Mouse (Mus musculus): ENCODE data around the gene Erc2.

The Erc2 gene

DNA sequence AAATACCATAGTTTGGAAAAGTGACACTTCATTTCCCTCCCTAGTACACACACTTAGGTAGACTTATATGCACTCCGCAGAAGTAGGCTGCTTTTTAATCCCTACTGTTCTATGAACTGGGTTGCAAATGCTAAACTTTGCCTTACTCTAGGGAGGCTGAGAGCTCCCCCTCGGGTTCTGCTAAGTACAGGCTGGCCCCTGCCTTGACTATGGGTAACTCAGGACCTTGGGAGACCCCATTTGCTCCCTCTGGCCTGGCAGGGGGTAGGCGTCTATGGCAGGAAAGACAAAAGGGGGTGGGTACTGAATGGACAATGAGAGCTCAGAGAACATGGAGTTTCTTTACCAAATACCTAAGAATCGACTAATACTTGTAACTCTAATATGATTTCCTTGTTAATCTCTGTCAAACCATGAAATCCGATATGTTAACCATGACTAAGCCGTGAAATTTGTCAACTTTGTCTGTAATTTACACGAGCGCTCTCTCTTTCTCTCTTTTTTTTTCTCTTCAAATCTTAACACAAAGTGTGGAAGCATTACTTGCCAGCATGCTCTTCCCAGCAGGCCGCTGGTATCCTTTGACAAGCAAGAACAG is 754.1 kb downstream of the Erc2 start:
- no peak for DNase-seq (ENCODE audit: low spot score)

GRCm38 (mm10) chr14:28377519-28377918 is 755.3 kb downstream of the Erc2 start:
- DNase-seq (ENCODE audit: low spot score): no peak

GRCm38 (mm10) chr14:28380129-28380528 is 757.9 kb downstream of the Erc2 start:
- no peak for DNase-seq (ENCODE audit: low spot score)

DNA sequence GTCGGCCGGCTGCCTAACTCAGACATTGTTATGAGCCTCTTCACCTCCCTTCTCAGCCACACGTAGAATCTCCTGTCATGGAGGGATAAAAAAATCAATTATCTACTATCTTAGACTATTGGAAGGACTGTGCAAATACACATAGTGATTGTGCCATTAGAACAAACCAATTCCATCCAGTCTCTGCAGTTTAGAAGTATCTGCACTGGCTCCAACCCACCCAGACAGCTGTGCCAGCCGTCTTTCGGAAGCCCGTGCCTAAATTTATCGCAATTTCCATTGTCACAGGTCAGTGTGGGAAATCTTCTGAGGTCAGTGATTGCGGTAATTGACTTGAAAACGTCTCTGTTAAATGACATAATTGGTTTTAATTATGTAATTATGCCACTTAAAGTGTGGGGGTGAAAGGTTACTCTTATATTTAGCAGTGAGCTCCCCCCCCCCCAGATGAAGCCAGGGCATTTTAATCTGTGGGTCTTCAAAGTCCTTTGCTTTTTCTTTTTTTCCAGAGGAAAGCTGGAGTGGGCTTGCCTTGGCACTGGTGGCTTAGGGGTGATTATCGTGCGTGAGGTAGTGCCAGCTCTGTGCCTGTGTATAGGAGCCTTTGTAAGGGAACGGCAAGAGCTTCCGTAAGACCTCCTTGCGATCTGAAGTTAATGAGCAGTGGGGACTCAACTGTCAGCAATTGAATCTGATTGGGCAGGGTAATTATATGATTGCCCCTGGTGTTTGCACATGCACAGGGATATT is 759.7 kb downstream of the Erc2 start:
- DNase-seq (ENCODE audit: low spot score): no peak

DNA sequence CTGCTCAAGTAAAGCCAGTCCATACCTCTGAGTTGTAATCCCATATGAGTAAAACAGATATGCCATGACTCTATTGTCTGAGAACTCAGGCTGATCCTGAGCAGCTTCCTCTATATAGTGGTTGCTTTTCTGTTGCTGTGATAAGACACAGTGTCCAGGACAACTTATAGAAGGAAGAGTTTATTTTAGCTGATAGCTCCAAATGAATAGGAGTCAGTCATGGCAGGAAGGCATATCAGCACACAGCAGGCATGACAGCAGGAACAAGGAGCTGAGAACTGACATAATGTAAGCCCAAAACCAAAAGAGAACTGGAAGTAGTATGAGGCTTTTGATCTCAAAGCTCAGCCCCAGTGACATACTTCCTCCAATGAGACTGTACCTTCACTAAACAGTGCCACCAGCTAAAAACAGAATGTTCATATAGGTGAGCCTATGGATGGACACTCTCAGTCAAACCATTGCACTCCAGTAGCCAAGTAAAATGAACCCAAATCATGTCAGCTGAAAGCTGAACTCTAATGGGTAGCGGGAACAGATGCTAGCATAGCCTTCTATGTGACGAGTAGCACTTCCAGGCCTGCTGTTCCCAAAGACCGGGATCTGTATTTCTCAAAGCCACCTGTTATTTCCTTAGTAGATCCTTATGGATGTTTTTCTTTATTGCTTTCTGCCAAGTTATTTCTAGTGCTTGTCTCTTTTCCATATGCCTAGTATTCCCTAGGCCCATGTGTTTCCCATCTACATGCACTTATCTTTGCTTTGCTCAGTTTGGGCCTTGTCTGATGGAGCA is 764.8 kb downstream of the Erc2 start:
- no peak for DNase-seq (ENCODE audit: low spot score)

DNA sequence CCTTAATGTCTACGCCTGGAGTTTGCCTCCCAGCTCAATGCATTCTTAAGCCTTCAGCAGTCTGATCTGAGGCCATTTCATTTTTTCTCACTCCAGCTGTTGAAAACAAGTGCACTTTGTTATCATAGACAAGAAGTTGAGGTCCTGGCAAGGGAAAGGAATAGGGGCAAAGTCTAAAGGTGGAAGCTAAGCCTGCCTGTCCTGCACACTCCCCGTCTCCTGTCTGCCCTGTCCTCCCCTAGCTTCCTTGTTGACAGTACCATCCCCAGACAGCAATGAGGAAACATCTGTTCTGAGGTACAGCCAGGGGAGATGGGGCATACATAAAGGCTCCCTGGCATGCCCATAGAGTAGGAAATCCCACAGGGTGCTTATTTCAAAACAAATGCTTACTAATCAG is 776.7 kb downstream of the Erc2 start:
- DNase-seq (ENCODE audit: low spot score): no peak

DNA sequence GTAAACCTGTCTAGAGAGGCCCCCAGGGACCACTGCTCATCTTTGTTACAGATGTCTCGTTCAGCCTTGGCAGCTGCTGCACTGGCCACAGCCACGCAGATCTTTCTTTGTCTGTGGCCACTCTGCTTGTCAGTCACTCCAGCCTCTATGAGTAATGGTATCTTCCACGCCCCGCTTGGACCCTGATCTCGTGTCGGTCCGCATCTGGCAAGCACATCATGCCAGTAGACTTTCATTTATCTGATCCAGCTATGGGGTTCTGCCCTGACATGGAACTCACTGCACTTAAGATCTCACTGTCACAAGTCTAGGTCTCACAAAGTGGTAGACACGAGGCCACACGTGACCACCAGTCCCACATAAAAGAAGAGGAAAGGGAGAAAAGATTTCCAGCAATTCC is 777.7 kb downstream of the Erc2 start:
- DNase-seq (ENCODE audit: low spot score): no peak

GRCm38 (mm10) chr14:28405277-28405840 is 783.1 kb downstream of the Erc2 start:
- DNase-seq (ENCODE audit: low spot score): no peak

- DNase-seq (ENCODE audit: low spot score): no peak
Observed at GRCm38 (mm10) chr14:28409390-28409789, 787.2 kb downstream of the Erc2 start.

- no peak for DNase-seq (ENCODE audit: low spot score)
Observed at GRCm38 (mm10) chr14:28409796-28410347, 787.6 kb downstream of the Erc2 start.

DNA sequence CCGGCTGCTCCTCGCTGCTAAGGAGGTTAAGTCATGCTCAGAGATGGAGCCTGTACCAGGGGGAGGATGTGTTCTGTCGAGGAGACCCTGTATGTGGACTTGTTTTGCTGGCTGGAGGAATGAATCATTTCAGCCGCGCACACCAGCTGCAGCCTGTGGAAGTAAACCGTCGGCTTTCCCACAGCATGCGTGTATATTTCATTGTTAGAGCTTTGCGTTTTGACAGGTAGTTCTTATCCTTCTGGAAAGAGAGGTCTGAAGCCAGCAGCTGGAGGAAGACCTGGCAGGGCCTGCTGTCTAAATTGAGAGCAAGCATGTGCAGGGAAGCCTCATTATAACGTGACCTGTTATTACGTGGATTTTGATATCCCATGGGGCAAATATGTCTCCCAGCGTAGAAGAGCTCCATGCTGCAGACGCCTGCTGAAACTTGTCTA is 788.6 kb downstream of the Erc2 start:
- no peak for DNase-seq (ENCODE audit: low spot score)

GRCm38 (mm10) chr14:28412252-28412995 is 790.2 kb downstream of the Erc2 start:
- DNase-seq (ENCODE audit: low spot score): no peak

- no peak for DNase-seq (ENCODE audit: low spot score)
Observed at GRCm38 (mm10) chr14:28413516-28413915, 791.3 kb downstream of the Erc2 start.

DNA sequence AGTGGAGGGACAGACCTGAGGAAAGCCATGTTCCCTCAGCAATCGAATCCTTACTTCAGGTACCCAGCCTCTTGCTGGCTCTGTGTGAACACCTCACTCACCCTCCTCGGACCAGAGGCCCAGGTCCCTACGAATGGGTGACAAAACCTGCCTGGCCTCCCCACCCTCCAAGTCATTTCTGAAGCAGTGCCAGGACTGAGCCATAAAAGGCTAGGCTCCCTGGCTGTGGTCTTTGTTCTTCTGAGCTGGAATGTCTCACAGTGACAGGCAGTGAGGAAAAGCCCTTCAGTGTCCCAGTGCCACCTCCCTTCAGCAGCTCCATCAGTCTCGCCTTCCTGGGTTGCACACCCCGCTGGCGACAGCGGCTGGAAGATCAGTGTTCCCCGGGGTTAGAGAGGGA is 794.8 kb downstream of the Erc2 start:
- no peak for DNase-seq (ENCODE audit: low spot score)

DNA sequence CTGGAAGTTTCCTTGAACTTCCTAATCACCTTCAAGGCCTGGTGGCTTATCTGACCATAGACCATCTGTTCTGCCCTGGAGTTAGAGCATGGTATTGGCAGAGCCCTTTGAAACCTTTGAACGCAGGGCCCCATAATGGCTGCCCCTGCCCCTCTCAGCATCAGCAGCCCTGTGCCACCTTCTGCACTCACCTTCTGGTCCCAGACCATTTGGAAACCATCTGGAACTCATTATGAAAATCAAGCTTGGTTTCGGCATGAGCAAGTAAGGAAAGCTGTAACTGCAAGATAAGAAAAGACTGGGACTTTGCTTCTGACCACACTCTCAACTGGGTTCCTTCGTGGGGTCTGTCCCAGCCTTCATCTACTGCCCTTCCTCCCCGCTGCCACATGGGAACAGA is 796.3 kb downstream of the Erc2 start:
- DNase-seq (ENCODE audit: low spot score): no peak

DNA sequence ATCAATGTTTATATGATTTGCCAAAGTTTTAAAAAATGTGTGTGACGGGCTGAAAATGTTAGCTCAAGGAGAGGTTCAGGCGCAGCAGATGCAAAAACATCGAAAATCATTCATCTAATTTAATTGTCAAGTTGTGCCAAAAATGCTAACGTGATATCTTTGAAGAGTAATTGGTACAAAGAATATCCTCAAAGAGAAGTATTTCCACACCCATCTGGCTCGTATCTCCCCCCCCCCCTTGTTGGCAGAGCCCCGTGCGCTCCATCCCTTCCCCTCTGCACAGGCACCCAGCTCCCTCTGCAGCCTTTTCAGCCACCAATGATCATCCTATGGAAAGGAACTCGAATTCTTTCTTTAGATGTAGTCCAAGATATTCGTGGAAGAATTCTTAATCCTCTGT is 797.0 kb downstream of the Erc2 start:
- DNase-seq (ENCODE audit: low spot score): no peak

GRCm38 (mm10) chr14:28420596-28420995 is 798.4 kb downstream of the Erc2 start:
- DNase-seq (ENCODE audit: low spot score): no peak

DNA sequence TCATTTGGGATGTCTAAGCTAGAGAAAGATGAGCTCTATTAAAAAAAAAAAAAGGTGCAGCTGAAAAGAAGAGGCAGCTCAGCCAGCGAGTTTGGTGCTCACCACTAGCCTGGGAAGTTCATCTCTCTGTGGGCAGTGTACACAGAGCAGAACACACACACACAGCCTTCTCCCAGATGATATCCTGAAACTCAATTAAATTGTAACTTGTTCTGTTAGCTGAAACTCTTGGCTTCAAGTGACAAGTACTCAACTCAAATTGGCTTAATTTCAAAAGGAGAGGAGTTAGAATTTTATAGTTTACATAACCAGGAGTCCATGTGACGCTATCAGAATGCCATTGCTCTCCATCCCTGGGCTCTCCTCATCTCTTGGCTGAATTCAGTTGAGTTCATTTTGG is 804.4 kb downstream of the Erc2 start:
- no peak for DNase-seq (ENCODE audit: low spot score)

- DNase-seq (ENCODE audit: low spot score): no peak
Observed at GRCm38 (mm10) chr14:28431703-28432309, 809.6 kb downstream of the Erc2 start.

- no peak for DNase-seq (ENCODE audit: low spot score)
Observed at GRCm38 (mm10) chr14:28434996-28435395, 812.8 kb downstream of the Erc2 start.

DNA sequence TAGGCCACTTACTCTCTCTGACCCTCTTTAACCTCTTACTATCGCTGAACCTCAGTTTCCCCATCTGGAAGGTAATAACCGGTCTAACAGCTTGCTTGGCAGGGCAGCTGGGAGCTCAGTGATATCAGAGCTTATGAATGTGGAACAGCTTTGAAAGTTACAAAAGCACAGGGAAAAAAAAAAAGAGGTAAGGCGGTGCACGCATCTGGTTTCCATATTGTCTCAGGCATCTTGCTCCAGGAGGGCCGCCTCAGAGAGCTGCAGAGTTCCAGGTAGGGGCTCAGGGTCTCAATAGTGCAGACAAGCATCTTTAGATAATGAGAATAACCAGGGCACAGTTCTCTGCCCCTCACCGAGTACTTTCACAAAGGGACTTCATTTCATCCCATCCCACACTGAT is 816.9 kb downstream of the Erc2 start:
- no peak for DNase-seq (ENCODE audit: low spot score)

Data from c-Kit-positive CD71-positive TER-119-positive erythroid progenitor cells, embryonic 14.5 days (primary cell).